Mouse (Mus musculus) hindbrain, embryonic 16.5 days (tissue): Measurements from ENCODE around the gene Abhd16b. TPM values are rescaled to one million over a fixed set of nuclear protein-coding genes. Genes with fewer than 3 reads are reported as not detected.
"Not testable (repeated sequence)": the region's sequence is repeated elsewhere in the genome, so short reads cannot be mapped to it uniquely, and the experiment has no call there.

ENCODE experiments used
- ATAC-seq: fragments of 200-750 bp; cut with Nextera tagmentation; 2 replicates; pipeline ENCODE4 v1.8.0; 2017; ENCODE audit warnings: moderate TSS enrichment, moderate library complexity
- H3K27ac ChIP-seq: fragments of 300-500 bp; sonication (generic); 2 replicates; pipeline ENCODE4 v1.5.1; 2014; ENCODE audit warnings: low read depth, mild to moderate bottlenecking, control low read depth, low read length, moderate library complexity
- H3K27me3 ChIP-seq: fragments of 300-500 bp; sonication (generic); replicated peaks from 2 replicates; pipeline ENCODE4 v1.6.1; 2014; ENCODE audit warnings: low read length; ENCODE audit not compliant: control insufficient read depth, insufficient read depth
- H3K36me3 ChIP-seq: fragments of 300-500 bp; sonication (generic); 2 replicates; pipeline ENCODE4 v1.6.1; 2014; ENCODE audit warnings: mild to moderate bottlenecking, low read length, moderate library complexity, mixed read lengths; ENCODE audit not compliant: control insufficient read depth, insufficient read depth
- H3K4me1 ChIP-seq: fragments of 300-500 bp; sonication (generic); 2 replicates; pipeline ENCODE4 v1.6.1; 2014; ENCODE audit warnings: low read depth, low read length; ENCODE audit not compliant: control insufficient read depth, insufficient read depth
- H3K4me2 ChIP-seq: fragments of 300-500 bp; sonication (generic); 2 replicates; pipeline ENCODE4 v1.6.1; 2014; ENCODE audit warnings: mild to moderate bottlenecking, low read length, control low read depth, moderate library complexity
- H3K4me3 ChIP-seq: fragments of 300-500 bp; sonication (generic); 2 replicates; pipeline ENCODE4 v1.5.1; 2014; ENCODE audit warnings: mild to moderate bottlenecking, low read length, control low read depth, moderate library complexity
- H3K9ac ChIP-seq: fragments of 300-500 bp; sonication (generic); 2 replicates; pipeline ENCODE4 v1.6.1; 2014; ENCODE audit warnings: low read depth, mild to moderate bottlenecking, control low read depth, low read length, moderate library complexity
- H3K9me3 ChIP-seq: fragments of 300-500 bp; sonication (generic); 2 replicates; pipeline ENCODE4 v1.6.1; 2014; ENCODE audit warnings: mild to moderate bottlenecking, low read length, moderate library complexity; ENCODE audit not compliant: control insufficient read depth
- WGBS: fragments of 180-500 bp; shearing (Covaris S2); extraction: QIAGEN DNeasy Blood & Tissue Kit; methylation state at CpG from one replicate; pipeline ENCODE4 v1.1.7; 2014; 5-methylcytosine and 5-hydroxymethylcytosine counted together
- polyA plus RNA-seq: library from polyadenylated mRNA; unstranded; fragments of >200 nt; fragmentation: Nextera tagmentation; extraction: Ambion mirVana; gene quantifications from 2 replicates; pipeline ENCODE4 v1.2.1, GENCODE M21; 2015

Abhd16b gene
- polyA plus RNA-seq, 1 experiment from 2014 or later: 0.09 TPM

- H3K9me3 ChIP-seq: no peaks in the 10 kb centered on the region
- H3K36me3 ChIP-seq: no peaks in the 10 kb centered on the region
- H3K4me3 ChIP-seq: no peak overlapping the region
- WGBS: 77% methylated on average over 6 of the region's 6 CpGs
- ATAC-seq: no peak
- no peaks in the 10 kb centered on the region for H3K4me1 ChIP-seq
- no peaks in the 10 kb centered on the region for H3K27me3 ChIP-seq
- no peak overlapping the region for H3K9ac ChIP-seq
- H3K4me2 ChIP-seq: no peak overlapping the region
- H3K27ac ChIP-seq: no peak overlapping the region
Observed at GRCm38 (mm10) chr2:181484456-181485233, 8.4 kb upstream of the Abhd16b start.

- 31% methylated on average over 1 of the region's 1 CpGs for WGBS
- Histone ChIP-seq H3K27me3 (no peaks in the 10 kb centered on the region), H3K4me3 (no peak overlapping the region), H3K9ac (no peak overlapping the region), H3K9me3 (no peaks in the 10 kb centered on the region), H3K36me3 (no peaks in the 10 kb centered on the region), H3K27ac (no peak overlapping the region), H3K4me1 (no peaks in the 10 kb centered on the region), H3K4me2 (no peak overlapping the region)
- no peak for ATAC-seq
Observed at GRCm38 (mm10) chr2:181485741-181486140, 7.3 kb upstream of the Abhd16b start.

- ATAC-seq: no peak; the same call in 1 of the 2 replicates
- 0 out of 2 replicates have a peak overlapping the region, but pooled peaks have one; percentile 29 for H3K27ac ChIP-seq
- no peak overlapping the region for H3K4me3 ChIP-seq
- H3K9ac ChIP-seq: no peak overlapping the region; the same call in 1 of the 2 replicates
- H3K4me1 ChIP-seq: no peaks in the 10 kb centered on the region
- 35% methylated on average over 5 of the region's 5 CpGs for WGBS
- no peaks in the 10 kb centered on the region for H3K36me3 ChIP-seq
- no peaks in the 10 kb centered on the region for H3K27me3 ChIP-seq
- H3K4me2 ChIP-seq: no peak overlapping the region
- H3K9me3 ChIP-seq: no peaks in the 10 kb centered on the region
Observed at GRCm38 (mm10) chr2:181487338-181488277, 5.4 kb upstream of the Abhd16b start.

DNA sequence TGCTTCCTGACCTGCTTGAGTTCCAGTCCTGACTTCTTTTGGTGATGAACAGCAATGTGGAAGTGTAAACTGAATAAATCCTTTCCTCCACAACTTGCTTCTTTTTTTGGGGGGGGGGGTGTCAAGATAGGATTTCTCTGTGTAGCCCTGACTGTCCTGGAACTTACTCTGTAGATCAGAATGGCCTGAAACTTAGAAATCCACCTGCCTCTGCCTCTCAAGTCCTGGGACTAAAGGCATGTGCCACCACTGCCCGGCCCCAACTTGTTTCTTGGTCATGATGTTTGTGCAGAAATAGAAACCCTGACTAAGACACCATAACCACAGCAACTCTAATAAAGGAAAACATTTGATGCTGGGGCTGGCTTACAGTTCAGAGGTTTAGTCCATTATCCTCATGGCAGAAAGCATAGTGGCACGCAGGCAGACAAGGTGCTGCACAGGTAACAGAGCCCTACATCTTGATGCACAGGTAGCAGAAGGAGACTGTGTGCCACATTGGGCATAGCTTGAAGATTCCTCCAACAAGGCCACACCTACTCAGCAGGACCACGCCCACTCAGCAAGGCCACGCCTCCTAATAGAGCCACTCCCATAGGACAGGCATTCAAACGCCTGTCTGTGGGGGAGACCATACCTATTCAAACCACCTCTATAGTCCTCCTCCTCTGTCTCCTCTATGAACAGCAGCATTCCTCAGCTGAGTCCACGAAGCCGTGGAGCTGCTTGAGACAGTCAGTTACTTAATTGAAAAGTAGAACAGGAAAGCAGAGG lies 1.4 kb upstream of the Abhd16b start:
- Histone ChIP-seq H3K9me3 (no peaks in the 10 kb centered on the region), H3K4me1 (no peaks in the 10 kb centered on the region), H3K27ac (no peak overlapping the region), H3K27me3 (no peaks in the 10 kb centered on the region), H3K9ac (no peak overlapping the region), H3K4me3 (no peak overlapping the region), H3K36me3 (no peaks in the 10 kb centered on the region), H3K4me2 (no peak overlapping the region)
- WGBS: 26% methylated on average over 7 of the region's 7 CpGs
- no peak for ATAC-seq

DNA sequence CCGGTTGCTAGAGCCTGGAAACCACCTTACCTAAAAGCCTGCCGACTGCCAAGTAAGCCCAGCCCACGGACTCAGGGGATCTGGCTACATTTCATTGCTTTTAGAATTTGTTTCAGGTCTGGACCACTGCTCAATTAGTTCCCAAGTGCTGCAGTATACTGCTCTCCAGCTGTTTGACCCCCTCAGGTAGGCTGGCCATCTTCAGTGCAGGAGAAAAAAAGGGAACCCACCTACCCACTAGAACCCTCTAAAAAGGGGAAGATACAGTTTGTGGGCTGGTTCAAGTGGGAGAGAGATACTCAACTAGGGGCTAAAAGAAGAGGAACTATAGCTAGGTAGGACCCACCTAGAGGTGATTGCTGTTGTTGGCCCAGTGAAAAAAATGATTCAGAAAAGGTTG lies 800 bp upstream of the Abhd16b start:
- H3K4me2 ChIP-seq: no peak overlapping the region
- no peaks in the 10 kb centered on the region for H3K9me3 ChIP-seq
- no peaks in the 10 kb centered on the region for H3K36me3 ChIP-seq
- 37% methylated on average over 3 of the region's 3 CpGs for WGBS
- H3K4me3 ChIP-seq: no peak overlapping the region
- H3K4me1 ChIP-seq: no peaks in the 10 kb centered on the region
- H3K9ac ChIP-seq: no peak overlapping the region
- no peak for ATAC-seq
- H3K27ac ChIP-seq: no peak overlapping the region
- H3K27me3 ChIP-seq: no peaks in the 10 kb centered on the region

GRCm38 (mm10) chr2:181494266-181494945 lies 1.4 kb downstream of the Abhd16b start:
- Histone ChIP-seq H3K4me2 (no peak overlapping the region), H3K27ac (no peak overlapping the region), H3K36me3 (no peaks in the 10 kb centered on the region), H3K9ac (no peak overlapping the region), H3K4me1 (peaks cover 9% of the 10 kb centered on the region; the same call in 1 of the 2 replicates), H3K4me3 (no peak overlapping the region), H3K27me3 (no peaks in the 10 kb centered on the region), H3K9me3 (no peaks in the 10 kb centered on the region)
- ATAC-seq: no peak
- 71% methylated on average over 26 of the region's 26 CpGs for WGBS

- not testable (repeated sequence) for H3K4me3 ChIP-seq, H3K9ac ChIP-seq, H3K36me3 ChIP-seq, H3K9me3 ChIP-seq, ATAC-seq, H3K27me3 ChIP-seq, H3K4me2 ChIP-seq, H3K4me1 ChIP-seq, H3K27ac ChIP-seq
- 64% methylated on average over 8 of the region's 8 CpGs for WGBS
Observed at GRCm38 (mm10) chr2:181495845-181496244, 2.8 kb downstream of the Abhd16b start.

- Histone ChIP-seq H3K4me3 (peak overlapping the region; percentile 69), H3K9me3 (no peaks in the 10 kb centered on the region), H3K27ac (peak overlapping the region; percentile 75), H3K4me1 (peaks cover 9% of the 10 kb centered on the region; the same call in 1 of the 2 replicates), H3K27me3 (no peaks in the 10 kb centered on the region), H3K9ac (peak overlapping the region; percentile 60), H3K36me3 (0 out of 2 replicates have a peak, but pooled peaks cover 3% of the 10 kb centered on the region), H3K4me2 (peak overlapping the region; percentile 97)
- ATAC-seq: peak; percentile 31
- 7% methylated on average over 8 of the region's 8 CpGs for WGBS
Observed at GRCm38 (mm10) chr2:181496281-181496680, 3.3 kb downstream of the Abhd16b start.
